Mouse (Mus musculus) embryonic facial prominence, embryonic 10.5 days (tissue): ENCODE results near the gene Lrwd1. TPM values are rescaled to one million over a fixed set of nuclear protein-coding genes. Genes with fewer than 3 reads are reported as not detected.
"Not testable (repeated sequence)": the region's sequence is repeated elsewhere in the genome, so short reads cannot be mapped to it uniquely, and the experiment has no call there.

ENCODE experiments used
- DNase-seq: peaks from one replicate; pipeline ENCODE4 v3.0.0-alpha.2; 2017; ENCODE audit warnings: low spot score
- H3K27ac ChIP-seq: fragments of 300-500 bp; sonication (generic); replicated peaks from 2 replicates; pipeline ENCODE4 v1.5.1; 2016; ENCODE audit warnings: mild to moderate bottlenecking
- H3K27me3 ChIP-seq: fragments of 300-500 bp; sonication (generic); replicated peaks from 2 replicates; pipeline ENCODE4 v1.6.1; 2016; ENCODE audit warnings: low read depth, mild to moderate bottlenecking; ENCODE audit not compliant: poor library complexity, severe bottlenecking
- H3K36me3 ChIP-seq: fragments of 300-500 bp; sonication (generic); replicated peaks from 2 replicates; pipeline ENCODE4 v1.6.1; 2016; ENCODE audit warnings: mild to moderate bottlenecking, moderate library complexity
- H3K4me1 ChIP-seq: fragments of 300-500 bp; sonication (generic); 2 replicates; pipeline ENCODE4 v1.6.1; 2016
- H3K4me3 ChIP-seq: fragments of 300-500 bp; sonication (generic); 2 replicates; pipeline ENCODE4 v1.5.1; 2016; ENCODE audit warnings: mild to moderate bottlenecking, moderate library complexity
- H3K9me3 ChIP-seq: fragments of 300-500 bp; sonication (generic); 2 replicates; pipeline ENCODE4 v1.6.1; 2016; ENCODE audit warnings: mild to moderate bottlenecking
- WGBS: fragments of 180-500 bp; shearing (Covaris S2); methylation state at CpG from one replicate; pipeline ENCODE4 v1.1.7; 2016; 5-methylcytosine and 5-hydroxymethylcytosine counted together
- polyA plus RNA-seq: library from polyadenylated mRNA; unstranded; fragments of >200 nt; fragmentation: Nextera tagmentation; extraction: Ambion mirVana; gene quantifications from 2 replicates; pipeline ENCODE4 v1.2.1, GENCODE M21; 2016

Gene Lrwd1
- polyA plus RNA-seq, 1 experiment from 2014 or later: 59.7 TPM

- Histone ChIP-seq H3K9me3 (peaks cover 6% of the 10 kb centered on the region; the same call in 1 of the 2 replicates), H3K27me3 (peaks cover 7% of the 10 kb centered on the region; the same call in 1 of the 2 replicates), H3K36me3 (peaks cover 14% of the 10 kb centered on the region; the same call in 1 of the 2 replicates), H3K4me1 (peaks cover 21% of the 10 kb centered on the region), H3K4me3 (peak overlapping the region; percentile 64), H3K27ac (peak overlapping the region; percentile 75)
- DNase-seq: no peak
- WGBS: 13% methylated on average over 15 of the region's 15 CpGs
Observed at GRCm38 (mm10) chr5:136169626-136170511, 34.0 kb upstream of the Lrwd1 start.

DNA sequence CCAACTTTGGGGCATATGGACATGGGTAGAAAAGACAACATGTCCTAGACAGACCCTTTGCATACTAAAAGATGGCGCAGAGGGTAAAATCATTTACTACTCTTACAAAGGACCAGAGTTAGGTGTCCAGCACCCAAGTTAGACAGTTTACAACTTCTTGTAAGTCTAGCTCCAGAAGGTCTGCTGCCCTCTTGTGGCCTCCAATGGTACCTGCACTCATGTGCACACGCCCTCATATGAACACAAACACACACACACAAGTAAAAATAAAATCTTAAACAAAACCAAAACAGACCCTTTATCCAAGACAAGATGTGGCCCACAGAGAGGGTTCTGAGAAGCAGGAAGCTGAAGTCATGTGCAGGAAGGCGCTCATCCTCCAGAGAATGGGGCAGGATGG lies 32.2 kb upstream of the Lrwd1 start:
- no peak overlapping the region for H3K27ac ChIP-seq
- H3K36me3 ChIP-seq: peaks cover 14% of the 10 kb centered on the region; the same call in 1 of the 2 replicates
- H3K4me3 ChIP-seq: no peak overlapping the region
- H3K4me1 ChIP-seq: peaks cover 21% of the 10 kb centered on the region
- H3K9me3 ChIP-seq: peaks cover 6% of the 10 kb centered on the region; the same call in 1 of the 2 replicates
- 93% methylated on average over 3 of the region's 3 CpGs for WGBS
- H3K27me3 ChIP-seq: peaks cover 7% of the 10 kb centered on the region; the same call in 1 of the 2 replicates
- no peak for DNase-seq

DNA sequence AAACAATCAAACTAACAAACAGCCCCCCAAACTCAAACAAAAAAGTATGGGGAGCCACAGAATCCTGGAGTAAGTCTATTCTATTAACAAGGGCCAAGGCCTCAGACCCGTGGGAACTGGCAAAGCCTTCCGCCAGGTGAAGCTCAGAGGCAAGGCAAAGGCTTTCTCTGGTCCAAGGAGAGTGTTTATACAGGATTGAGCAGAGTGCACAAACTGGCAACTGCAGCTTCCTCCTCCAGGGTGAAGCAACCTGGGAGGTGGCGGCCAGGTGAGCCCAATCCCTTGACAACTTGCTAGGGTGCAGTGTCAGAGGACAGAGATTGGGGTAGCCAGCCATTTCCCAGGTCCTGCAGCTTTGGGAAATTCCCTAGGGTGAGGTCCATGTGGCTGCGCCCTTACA lies 31.4 kb upstream of the Lrwd1 start:
- 91% methylated on average over 4 of the region's 4 CpGs for WGBS
- Histone ChIP-seq H3K36me3 (peaks cover 14% of the 10 kb centered on the region; the same call in 1 of the 2 replicates), H3K9me3 (peaks cover 6% of the 10 kb centered on the region; the same call in 1 of the 2 replicates), H3K4me1 (peaks cover 21% of the 10 kb centered on the region), H3K4me3 (no peak overlapping the region), H3K27ac (no peak overlapping the region), H3K27me3 (peaks cover 7% of the 10 kb centered on the region; the same call in 1 of the 2 replicates)
- DNase-seq: no peak

GRCm38 (mm10) chr5:136165246-136165645 lies 29.4 kb upstream of the Lrwd1 start:
- Histone ChIP-seq H3K27me3 (no peaks in the 10 kb centered on the region), H3K4me1 (peaks cover 8% of the 10 kb centered on the region), H3K4me3 (no peak overlapping the region), H3K9me3 (peaks cover 6% of the 10 kb centered on the region; the same call in 1 of the 2 replicates), H3K36me3 (peaks cover 20% of the 10 kb centered on the region; the same call in 1 of the 2 replicates), H3K27ac (no peak overlapping the region)
- 77% methylated on average over 8 of the region's 8 CpGs for WGBS
- DNase-seq: no peak

DNA sequence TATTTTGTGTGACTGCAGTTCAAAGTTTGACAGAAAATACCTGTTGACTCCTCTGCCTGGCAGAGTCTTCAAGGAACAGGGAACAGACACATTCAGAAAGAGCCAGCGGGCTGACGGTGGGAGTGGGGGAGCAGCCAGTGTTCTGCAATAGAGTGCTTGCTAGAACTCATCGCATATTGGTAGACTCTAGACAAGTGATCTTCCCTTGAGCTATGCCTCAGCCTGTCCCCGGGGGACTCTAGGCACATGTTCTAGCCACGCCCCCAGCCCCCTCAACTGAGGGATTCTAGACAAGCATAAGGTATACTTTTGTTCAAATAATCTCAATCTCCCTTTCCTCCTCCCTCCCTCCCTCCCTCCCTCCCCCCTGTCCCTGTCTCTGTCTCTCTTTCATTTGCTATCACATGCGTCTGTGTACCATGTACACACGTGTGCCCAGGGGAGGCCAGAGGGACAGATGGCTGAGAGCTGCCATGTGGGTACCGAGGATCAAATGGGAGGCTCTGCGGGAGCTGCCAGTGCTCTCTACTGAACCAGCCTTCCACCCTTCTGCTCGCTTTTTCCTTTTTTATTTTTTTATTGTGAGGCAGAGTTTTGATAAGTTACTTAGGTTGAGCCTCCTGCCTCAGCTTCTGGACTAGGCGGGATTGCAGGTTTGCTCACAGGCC lies 28.1 kb upstream of the Lrwd1 start:
- WGBS: 85% methylated on average over 11 of the region's 11 CpGs
- Histone ChIP-seq H3K27ac (no peak overlapping the region), H3K27me3 (no peaks in the 10 kb centered on the region), H3K36me3 (peaks cover 21% of the 10 kb centered on the region; the same call in 1 of the 2 replicates), H3K4me3 (no peak overlapping the region), H3K9me3 (peaks cover 6% of the 10 kb centered on the region; the same call in 1 of the 2 replicates), H3K4me1 (no peaks in the 10 kb centered on the region)
- no peak for DNase-seq

DNA sequence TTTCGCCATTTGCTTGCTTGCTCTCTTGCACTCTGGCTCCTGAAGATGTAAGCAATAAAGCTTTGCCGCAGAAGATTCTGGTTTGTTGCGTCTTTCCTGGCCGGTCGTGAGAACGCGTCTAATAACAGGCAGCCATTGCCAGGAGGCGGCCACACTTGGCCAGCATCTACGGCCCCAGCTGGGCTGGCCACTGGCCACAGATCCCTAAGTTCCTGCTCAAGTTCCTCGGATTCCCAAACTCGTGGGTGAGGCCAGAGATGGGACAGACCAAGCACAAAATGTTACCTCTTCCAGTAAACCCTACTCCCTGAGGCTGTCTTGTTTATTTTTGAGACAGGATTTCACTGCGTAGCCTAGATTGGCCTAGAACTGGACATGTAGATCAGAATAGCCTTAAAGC lies 24.2 kb upstream of the Lrwd1 start:
- H3K4me3 ChIP-seq, H3K4me1 ChIP-seq, DNase-seq, H3K27ac ChIP-seq, H3K9me3 ChIP-seq, H3K36me3 ChIP-seq, H3K27me3 ChIP-seq: not testable (repeated sequence)
- WGBS: 93% methylated on average over 11 of the region's 12 CpGs

DNA sequence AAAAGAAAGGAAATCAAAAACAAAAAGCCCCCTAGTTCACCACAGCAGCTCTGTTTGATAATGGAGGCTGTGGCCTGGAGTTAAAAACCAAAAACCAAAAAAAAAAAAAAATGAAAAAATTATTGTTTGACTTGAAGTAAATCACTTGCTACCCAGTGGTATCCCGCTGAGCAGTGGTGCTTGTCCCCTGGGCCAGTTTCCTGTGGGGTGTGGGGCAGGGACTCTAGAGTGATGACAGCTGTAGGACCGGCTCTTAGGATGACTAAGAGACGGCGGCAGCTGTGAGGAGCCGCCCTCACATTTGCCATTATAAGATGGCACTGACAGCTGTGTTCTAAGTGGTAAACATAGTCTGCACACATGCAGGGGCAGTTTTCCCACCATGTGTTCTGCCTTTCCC lies 19.5 kb upstream of the Lrwd1 start:
- Histone ChIP-seq H3K27me3 (no peaks in the 10 kb centered on the region), H3K27ac (no peak overlapping the region), H3K36me3 (0 out of 2 replicates have a peak, but pooled peaks cover 3% of the 10 kb centered on the region), H3K4me3 (no peak overlapping the region), H3K9me3 (no peaks in the 10 kb centered on the region), H3K4me1 (no peaks in the 10 kb centered on the region)
- WGBS: 87% methylated on average over 5 of the region's 5 CpGs
- DNase-seq: no peak

GRCm38 (mm10) chr5:136152365-136152764 lies 16.5 kb upstream of the Lrwd1 start:
- H3K27ac ChIP-seq: no peak overlapping the region
- WGBS: 83% methylated on average over 8 of the region's 8 CpGs
- H3K4me1 ChIP-seq: no peaks in the 10 kb centered on the region
- no peak overlapping the region for H3K4me3 ChIP-seq
- H3K9me3 ChIP-seq: no peaks in the 10 kb centered on the region
- DNase-seq: no peak
- H3K36me3 ChIP-seq: no peaks in the 10 kb centered on the region
- H3K27me3 ChIP-seq: no peaks in the 10 kb centered on the region

GRCm38 (mm10) chr5:136149134-136149576 lies 13.3 kb upstream of the Lrwd1 start:
- WGBS: 73% methylated on average over 5 of the region's 5 CpGs
- H3K27ac ChIP-seq, H3K9me3 ChIP-seq, H3K36me3 ChIP-seq, H3K4me3 ChIP-seq, H3K4me1 ChIP-seq, DNase-seq, H3K27me3 ChIP-seq: not testable (repeated sequence)

GRCm38 (mm10) chr5:136147704-136148103 lies 11.8 kb upstream of the Lrwd1 start:
- Histone ChIP-seq H3K36me3 (peaks cover 1% of the 10 kb centered on the region; the same call in 1 of the 2 replicates), H3K9me3 (peaks cover 4% of the 10 kb centered on the region; the same call in 1 of the 2 replicates), H3K27ac (no peak overlapping the region), H3K4me3 (no peak overlapping the region), H3K4me1 (no peaks in the 10 kb centered on the region), H3K27me3 (no peaks in the 10 kb centered on the region)
- no peak for DNase-seq
- WGBS: 73% methylated on average over 8 of the region's 8 CpGs

DNA sequence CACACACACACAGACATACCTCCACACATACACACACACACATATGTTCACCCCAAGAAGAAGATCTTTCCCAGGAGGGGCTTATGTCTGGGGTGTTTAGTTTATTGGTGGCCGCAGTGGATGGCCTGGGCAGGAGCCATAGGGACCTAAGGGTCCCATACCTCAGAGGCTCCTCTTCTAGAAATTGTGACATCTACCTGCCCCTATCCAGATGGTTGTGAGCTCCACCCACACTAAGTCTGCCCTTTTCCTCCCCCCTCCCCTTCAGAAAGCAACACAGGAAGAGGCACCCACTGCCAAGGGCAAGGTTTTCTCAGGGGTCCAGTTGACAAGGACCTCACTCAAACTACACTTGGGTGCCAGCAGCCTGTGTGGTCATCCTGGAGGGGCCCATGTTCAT lies 11.1 kb upstream of the Lrwd1 start:
- Histone ChIP-seq H3K9me3 (peaks cover 7% of the 10 kb centered on the region; the same call in 1 of the 2 replicates), H3K4me1 (no peaks in the 10 kb centered on the region), H3K4me3 (no peak overlapping the region), H3K27ac (no peak overlapping the region), H3K36me3 (peaks cover 9% of the 10 kb centered on the region), H3K27me3 (no peaks in the 10 kb centered on the region)
- WGBS: 97% methylated on average over 1 of the region's 1 CpGs
- DNase-seq: no peak

GRCm38 (mm10) chr5:136144606-136145430 lies 8.9 kb upstream of the Lrwd1 start:
- peaks cover 7% of the 10 kb centered on the region; the same call in 1 of the 2 replicates for H3K9me3 ChIP-seq
- no peak overlapping the region for H3K4me3 ChIP-seq
- no peak overlapping the region for H3K27ac ChIP-seq
- DNase-seq: no peak
- peaks cover 30% of the 10 kb centered on the region for H3K36me3 ChIP-seq
- no peaks in the 10 kb centered on the region for H3K4me1 ChIP-seq
- no peaks in the 10 kb centered on the region for H3K27me3 ChIP-seq
- WGBS: 79% methylated on average over 12 of the region's 12 CpGs
